Mouse (Mus musculus): Measurements from ENCODE around the gene Soat2. TPM values are rescaled to one million over a fixed set of nuclear protein-coding genes. Genes with fewer than 3 reads are reported as not detected.

Gene Soat2
- total RNA-seq (2023): 1.1 TPM

DNA sequence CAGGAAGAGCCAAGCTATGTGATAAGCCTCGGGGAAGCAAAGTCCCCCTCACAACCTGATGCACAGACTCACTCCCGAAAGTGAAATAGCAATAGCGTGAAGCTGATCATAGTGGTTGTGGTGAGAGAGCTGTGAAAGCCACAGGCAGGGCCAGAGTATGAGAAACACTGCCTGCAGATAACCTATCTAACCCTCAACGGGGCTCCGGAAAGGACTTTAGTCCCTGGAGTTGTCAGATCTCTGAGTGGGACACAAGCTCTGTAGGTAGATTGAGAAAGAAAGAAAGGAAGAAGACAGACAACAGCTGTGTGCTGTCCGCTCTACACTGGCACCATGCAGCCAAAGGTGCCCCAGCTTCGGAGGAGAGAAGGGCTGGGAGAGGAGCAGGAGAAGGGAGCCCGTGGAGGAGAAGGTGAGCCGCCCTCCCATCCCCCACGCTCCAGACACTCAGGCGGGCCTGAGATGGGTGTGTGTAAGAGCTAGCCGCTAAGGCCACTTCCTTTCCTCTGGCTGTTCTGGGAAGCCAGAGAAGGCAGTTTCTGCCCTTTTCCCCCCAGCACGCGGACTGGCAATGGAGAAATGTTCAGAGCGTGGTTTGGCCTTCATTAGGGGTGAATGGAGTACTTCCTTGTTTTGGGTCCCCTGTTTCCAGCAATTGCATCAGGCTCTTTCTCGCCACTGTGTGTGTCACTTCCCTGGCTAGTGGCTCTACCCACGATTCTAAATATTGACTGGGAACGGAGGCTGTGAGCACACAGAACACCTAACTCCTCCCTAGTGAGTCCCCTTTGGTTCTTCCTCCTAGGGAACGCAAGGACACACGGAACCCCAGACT, at the start of gene Soat2:
Soat2 (plus strand) TSS at position 226 of the 835 bp plus-strand sequence.

DNA sequence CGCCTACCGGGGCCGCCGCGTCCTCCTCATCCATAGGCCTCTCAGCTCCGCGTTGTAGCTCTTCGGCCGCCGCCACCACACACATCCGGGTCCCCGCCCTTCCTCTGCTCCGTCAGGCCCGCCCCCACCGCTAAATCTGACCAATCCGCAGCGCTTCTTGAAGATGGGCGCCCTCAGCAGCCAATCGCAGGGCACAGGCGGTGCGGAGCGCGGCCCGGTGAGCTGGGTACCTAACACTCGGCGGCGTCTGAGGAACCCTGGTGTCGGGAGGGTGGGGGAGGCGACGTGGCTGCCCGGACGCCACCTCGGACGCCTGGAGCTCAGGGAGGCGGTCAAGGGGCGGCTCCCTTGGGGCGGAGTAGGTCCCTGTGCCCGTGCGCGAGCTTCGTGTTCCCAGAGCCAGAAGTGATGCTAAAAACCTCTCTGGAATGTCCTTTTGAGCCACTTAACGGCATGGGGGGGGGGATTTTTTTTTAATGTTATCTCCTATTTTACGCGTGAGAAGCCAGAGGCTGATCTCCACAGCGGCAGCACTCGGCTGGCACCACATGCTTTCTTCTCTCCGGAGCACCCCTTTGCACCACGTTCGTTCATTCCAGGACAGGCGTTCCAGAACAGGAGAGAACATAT, 14.1 kb upstream of the Soat2 start, which contains the start of gene Spryd3:
Spryd3 (minus strand) TSS at position 106 of the 630 bp plus-strand sequence.

DNA sequence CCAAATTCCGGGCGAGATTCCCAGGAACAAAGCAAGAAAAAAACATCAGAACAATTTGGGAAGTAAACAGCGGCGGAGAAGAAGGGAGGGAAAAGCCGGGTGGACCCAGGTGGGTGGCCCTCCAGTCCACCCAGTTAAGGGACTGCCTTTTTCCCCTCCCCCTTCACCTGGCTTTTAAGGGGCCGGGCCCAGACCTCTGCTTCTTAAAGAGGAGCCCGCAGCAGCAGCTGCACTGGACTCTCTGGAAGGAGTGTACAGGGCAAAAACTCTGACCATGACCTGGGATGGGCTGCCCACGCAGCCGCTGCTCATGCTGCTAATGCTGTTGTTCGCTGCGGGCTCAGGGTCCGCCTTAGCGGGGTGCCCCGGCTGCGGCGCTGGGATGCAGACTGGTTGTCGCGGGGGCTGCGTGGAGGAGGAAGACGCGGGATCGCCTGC, 6.0 kb upstream of the Soat2 start, which contains the start of gene Igfbp6:
Igfbp6 (plus strand) TSS at position 89 of the 438 bp plus-strand sequence.

DNA sequence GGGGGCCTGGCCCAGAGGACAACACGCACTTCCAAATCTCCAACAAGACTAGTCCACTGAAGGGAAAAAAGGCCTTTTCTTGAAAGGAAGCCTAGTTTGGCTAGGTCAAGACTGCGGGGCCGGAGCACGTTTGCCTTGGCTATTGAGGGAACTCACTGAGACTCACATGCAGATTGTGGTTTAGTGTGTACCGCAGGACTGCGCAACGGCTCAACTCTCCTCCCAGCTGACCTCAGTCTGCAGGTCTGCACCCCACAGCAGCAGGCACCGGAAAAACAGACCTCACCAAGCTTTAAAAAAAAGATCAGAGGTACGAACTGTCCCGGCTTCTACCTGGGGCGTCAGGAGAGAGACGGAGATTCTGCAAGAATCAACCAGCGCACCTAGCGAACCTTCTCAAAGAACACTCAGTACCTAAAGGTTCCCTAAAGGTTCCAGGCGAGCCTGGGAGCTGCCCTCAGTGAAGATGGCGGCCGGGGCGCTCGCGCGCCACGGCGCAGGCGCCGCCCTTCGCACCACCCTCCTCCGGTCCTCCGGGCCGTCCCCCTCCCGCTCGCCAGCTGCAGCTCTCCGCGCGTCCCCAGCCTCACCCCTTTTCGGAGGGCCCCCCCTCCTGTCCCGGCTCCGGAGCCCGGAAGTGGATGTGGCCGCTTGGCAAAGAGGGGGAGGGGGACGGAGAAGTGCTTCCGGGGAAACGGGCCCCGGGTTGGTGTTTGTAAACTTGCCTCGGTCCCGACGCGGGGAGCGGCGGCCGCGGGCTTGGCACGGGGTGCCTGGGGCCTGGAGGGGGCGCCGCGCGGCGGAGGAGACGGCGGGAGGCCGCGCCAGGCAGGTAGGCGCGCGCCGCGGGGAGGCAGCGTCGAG, 52.9 kb downstream of the Soat2 start, which contains the start of gene Zfp740:
Zfp740 (plus strand) TSS at position 279 of the 864 bp plus-strand sequence.

DNA sequence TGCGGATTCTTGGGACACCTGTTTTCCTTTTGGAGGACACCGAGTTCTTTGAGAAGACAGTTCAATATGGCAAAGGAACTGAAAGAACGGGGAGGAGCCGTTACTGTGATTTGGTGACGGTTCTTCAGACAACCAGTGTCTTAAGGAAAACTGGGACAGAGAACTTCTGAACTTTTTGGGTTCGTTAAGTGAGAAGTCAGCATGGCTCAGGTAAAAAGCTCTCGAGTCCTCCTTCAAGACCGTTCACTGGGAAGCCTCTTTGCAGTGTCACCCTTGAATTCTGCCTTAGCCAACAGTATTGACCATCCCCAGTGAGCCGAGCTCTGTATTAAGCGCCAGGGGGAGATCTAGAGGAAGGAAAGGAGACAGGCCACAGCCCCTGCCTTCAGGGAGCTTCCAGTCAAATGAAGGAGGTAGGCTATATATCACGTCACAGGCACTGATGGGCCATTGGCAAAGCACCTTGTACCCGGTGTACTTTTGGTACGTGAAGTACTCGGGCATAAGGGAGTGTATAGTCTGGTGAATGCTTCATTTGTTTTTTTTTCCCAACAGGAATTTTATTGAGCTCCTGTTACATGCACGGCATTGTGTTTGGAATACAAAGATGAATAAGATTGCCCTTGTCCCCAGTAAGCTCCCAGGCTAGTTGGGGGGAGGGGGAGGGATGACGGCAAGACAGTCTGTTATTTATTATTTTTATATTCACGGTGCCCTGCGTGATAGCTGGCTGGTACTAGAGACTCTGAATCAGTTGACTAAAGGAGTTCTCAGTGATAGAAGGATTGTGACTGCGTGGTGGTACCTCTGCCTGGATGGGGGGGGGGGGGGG, 54.6 kb downstream of the Soat2 start, which contains the start of gene Csad:
Csad (minus strand) TSS at position 51 of the 832 bp plus-strand sequence.

Other genes starting within 250 kb of the Soat2 start
- gene Krt4, start 225.8 kb upstream of the Soat2 start, total RNA-seq (2023): 0.26 TPM
- gene Krt79, start 210.2 kb upstream of the Soat2 start, total RNA-seq (2023): not detected
- not detected for gene Krt78, start 196.2 kb upstream of the Soat2 start, total RNA-seq (2023)
- gene Krt8, start 146.0 kb upstream of the Soat2 start, total RNA-seq (2023): not detected
- gene Krt18, start 122.3 kb upstream of the Soat2 start, total RNA-seq (2023): not detected
- 235 TPM for gene Eif4b, start 76.8 kb upstream of the Soat2 start, total RNA-seq (2023)
- 2.1 TPM for gene Tns2, start 50.1 kb upstream of the Soat2 start, total RNA-seq (2023)
- 36.0 TPM for gene Spryd3, start 14.3 kb upstream of the Soat2 start, total RNA-seq (2023)
- gene Igfbp6, start 6.2 kb upstream of the Soat2 start, total RNA-seq (2023): not detected
- gene Zfp740, start 52.7 kb downstream of the Soat2 start, total RNA-seq (2023): 130 TPM
- 14.5 TPM for gene Csad, start 54.2 kb downstream of the Soat2 start, total RNA-seq (2023)
- gene Itgb7, start 81.4 kb downstream of the Soat2 start, total RNA-seq (2023): 572 TPM
- 20.6 TPM for gene Rarg, start 107.0 kb downstream of the Soat2 start, total RNA-seq (2023)
- not detected for gene Gm9918, start 120.0 kb downstream of the Soat2 start, total RNA-seq (2023)
- gene Mfsd5, start 128.9 kb downstream of the Soat2 start, total RNA-seq (2023): 28.3 TPM
- gene Espl1, start 145.7 kb downstream of the Soat2 start, total RNA-seq (2023): 3.8 TPM
- 483 TPM for gene Pfdn5, start 175.6 kb downstream of the Soat2 start, total RNA-seq (2023)
- gene Myg1, start 181.2 kb downstream of the Soat2 start, total RNA-seq (2023): 52.7 TPM
- 43.6 TPM for gene Aaas, start 200.2 kb downstream of the Soat2 start, total RNA-seq (2023)
- gene Sp7, start 216.7 kb downstream of the Soat2 start, total RNA-seq (2023): not detected

All from CD4-positive naive resting alpha-beta T cell, adult 76 days (primary cell).